Mouse (Mus musculus) left cerebral cortex, adult 9 months (tissue): ENCODE results near the gene Slc25a11.

Experiments
- DNase-seq, 2 experiments: peaks; one replicate each; pipeline ENCODE4 v3.0.0; 2022; ENCODE audit warnings: low spot score in 2 of 2

Slc25a11 gene

DNA sequence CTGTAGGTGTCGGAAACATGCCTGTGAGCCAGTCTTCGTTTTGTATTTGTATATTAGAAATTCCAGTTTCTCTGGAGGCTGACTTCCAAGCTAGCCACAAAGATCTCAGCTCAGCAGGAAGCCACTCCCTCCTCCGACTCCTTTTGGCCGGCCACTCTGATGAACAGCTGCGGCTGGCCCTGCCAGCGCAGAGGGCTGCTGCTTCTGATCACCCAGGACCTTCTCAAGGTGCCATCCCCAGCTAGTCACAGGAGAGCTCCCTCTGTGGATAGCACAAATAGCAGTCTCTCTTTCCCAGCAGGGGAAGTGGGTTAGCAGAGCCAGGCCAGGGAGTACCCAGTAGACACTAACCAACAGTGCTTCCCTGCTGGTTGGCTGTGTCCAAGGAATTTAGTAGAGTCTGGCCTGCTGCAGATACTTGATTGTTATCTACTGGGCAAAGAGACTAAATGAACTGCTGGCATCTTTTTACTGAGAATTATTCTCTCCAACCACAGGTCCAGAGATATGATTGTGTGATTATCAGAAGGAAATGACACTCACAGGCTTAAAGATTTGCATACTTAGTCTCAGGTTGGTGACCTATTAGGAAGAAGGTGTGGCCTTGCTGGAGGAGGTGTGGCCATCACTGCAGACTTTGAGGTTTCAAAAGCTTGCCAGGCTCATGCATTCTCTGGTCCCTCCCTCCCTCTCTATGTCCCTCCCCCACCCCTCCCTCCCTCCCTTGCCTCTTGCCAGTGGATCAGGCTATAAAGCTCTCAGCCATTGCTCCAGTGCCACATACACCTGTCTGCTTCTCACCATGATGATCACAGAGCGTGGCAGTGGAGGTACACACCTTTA, 25.1 kb downstream of the Slc25a11 start:
- no peak for DNase-seq

DNA sequence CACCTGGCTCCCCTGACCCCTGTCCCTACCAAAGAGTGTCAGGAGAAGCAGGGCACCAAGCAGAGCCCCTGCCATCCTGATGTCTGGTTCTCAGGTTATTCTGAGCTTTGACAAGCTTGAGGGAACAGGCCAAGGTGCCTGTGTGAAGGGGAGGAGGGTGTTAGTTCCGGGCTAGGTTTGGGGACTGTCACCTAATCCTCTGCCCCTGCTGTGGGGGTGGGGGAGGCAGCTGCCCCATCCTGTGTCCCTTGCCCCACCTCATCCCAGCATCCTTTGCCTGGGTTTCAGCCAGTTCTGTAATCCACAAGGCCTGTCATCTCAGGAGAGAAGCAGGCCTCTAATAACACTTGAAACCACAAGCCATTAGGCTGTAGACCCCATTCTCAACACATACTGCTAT, 28.2 kb downstream of the Slc25a11 start, which contains the start of gene Chrne:
Gene Chrne, minus strand, starts transcription at position 116 of the 400 bp plus-strand sequence.
- DNase-seq = no peak

DNA sequence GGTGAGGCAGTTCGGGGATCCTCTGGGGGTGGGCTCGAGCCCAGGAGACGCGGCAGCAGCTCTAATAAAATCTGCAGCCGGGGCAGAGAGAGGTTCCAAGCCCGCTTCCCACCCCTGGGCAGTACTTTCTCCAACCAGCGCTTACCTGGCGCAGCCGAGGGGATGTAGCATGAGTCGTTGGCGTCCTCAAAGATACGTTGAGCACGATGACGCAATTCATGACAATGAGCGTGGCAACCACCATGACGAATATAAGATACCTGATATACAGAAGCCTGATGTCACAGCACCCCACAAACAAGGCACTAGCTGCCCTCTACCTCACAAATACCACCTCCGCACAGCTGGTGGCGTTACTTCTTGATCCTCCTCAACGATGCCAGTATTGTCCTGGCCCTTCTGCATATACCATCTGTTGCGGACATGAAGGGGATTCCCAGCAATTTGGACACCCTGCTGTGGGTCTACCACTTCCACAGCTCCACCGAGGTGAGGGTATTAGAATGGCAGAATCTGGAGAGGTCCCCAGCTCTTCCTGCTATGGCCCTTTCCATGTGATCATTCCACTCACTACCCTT, 31.7 kb downstream of the Slc25a11 start, which contains the start of gene 4930544D05Rik:
Gene 4930544D05Rik, plus strand, starts transcription at position 333 of the 578 bp plus-strand sequence.
- DNase-seq = no peak

DNA sequence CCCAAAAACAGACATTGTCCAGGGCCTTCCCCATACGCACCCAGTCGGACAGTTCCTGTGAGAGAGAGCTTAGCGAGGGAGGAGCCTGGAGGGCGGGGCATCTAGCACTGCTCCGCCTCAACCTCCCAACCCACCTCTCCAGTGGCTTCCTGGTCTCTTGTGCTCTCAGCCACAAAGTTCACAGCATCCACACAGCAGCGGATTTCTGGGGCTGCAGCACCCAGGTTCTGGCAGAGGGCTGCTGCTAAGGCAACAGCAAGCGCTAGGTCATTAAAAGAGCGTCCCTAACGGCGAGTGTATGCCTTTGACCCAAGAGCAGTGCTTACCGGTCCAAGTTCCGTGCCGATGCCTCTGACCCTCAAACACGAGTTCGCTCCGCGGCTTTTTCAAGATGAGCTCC, 32.2 kb downstream of the Slc25a11 start:
- DNase-seq = peak in 1 of 2 experiments; percentile 32

DNA sequence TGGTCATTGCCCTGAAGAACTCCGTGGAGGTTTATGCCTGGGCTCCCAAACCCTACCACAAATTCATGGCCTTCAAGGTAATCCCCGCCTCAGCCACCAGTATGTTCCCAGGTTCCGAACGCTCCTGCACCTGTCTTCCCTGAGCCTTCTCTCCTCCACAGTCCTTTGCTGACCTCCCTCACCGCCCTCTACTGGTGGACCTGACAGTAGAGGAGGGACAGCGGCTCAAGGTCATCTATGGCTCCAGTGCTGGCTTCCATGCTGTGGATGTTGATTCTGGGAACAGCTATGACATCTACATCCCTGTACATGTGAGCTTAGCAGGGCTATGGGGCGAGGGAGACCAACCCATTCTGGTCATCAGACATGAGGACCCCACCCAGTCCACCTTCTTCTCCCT, 34.8 kb downstream of the Slc25a11 start:
- no peak for DNase-seq

DNA sequence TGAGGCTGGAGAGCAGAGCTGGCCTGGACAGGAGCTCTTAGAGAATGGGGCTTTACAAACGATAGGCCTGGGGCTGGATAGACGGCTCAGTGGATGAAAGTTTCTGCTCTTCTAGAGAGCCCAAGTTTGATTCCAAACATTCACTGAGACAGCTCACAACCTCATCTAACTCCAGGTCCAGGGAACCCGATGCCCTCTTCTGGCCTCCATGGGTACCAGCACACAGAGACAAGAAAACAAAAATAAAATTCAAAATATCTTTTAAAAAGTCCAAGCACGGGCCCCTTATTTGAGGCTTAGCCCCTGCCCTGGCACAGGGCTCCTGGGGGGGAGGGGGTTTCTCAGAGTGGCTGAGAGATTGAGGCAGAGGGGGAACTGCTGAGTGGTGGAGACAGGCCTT, 36.5 kb downstream of the Slc25a11 start:
- no peak for DNase-seq

DNA sequence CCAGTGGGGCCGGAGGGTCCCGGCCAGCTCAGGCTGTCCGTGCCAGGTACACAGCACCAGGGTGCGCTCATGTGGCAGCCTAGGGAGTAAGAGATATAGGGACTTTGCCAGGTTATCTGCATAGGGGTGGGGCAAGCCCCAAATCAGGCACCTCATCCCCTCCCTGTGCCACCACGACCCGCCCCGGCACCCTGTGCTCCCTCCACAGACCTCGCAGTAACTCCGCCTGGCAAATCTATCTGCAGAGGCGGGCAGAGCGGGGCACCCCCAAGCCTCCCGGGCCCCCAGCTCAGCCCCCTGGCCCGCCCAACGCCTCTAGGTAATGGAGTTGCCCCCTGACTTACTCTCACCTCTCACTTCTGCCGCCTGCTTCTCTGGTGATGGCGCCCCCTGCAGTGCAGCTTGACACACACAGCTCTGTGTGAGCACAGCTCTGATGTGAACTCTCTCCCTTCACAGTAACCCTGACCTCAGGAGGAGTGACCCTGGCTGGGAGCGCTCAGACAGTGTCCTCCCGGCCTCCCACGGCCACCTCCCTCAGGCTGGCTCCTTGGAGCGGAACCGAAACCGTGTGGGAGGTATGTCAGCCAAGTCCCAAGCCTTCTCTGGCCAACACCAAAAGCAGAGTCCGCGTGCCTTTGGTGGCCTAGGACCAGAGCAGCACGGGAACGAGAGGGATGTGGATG, 38.8 kb downstream of the Slc25a11 start:
- no peak for DNase-seq

DNA sequence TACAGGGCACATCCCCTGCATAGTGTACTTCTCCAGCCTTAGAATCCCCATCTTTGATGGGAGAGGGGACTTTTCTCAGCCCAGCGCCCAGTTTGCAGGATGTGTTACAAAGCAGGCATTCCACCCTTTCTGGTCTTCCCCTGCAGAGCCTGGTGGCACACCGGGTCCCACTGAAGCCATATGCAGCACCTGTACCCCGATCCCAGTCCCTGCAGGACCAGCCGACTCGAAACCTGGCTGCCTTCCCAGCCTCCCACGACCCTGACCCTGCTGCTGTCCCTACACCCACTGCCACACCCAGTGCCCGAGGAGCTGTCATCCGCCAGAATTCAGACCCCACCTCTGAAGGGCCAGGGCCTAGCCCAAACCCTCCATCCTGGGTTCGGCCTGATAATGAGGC, 39.7 kb downstream of the Slc25a11 start:
- DNase-seq = no peak

DNA sequence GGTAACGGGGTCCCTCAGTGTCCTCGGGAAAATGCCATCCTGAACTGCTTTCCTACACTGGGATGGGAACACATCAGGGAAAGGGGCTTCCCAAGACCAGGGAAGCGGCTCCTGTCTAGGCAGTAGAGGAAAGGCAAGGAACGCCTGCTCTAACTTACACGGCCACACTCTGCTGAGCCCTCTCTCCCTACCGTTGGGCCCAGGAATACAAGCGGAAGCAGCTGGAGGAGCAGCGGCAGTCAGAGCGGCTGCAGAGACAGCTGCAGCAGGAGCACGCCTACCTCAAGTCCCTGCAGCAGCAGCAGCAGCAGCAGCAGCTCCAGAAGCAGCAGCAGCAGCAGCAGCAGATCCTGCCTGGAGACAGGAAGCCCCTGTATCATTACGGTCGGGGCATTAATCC, 40.6 kb downstream of the Slc25a11 start:
- no peak for DNase-seq

DNA sequence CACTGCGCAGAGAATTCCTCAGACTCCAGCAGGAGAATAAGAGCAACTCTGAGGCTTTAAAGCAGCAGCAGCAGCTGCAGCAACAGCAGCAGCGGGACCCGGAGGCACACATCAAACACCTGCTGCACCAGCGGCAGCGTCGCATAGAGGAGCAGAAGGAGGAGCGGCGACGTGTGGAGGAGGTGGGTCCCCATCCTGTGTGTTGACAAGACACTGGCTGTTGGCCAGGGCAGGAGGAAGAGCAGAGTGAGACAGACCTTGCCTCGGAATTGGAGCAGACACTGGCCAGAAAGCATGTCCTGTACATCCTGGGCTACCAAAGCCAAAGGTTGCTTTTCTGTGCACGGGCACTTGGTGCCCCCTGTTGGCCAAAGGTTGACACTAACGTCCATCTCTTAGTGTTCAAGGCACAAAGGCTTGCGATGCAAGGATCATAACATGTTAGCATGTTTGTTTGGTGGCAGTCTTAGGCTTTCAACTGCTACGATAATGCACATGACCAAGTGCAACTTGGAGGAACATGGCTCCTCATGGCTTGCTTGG, 42.2 kb downstream of the Slc25a11 start:
- DNase-seq = peak; percentile 43 to 84

DNA sequence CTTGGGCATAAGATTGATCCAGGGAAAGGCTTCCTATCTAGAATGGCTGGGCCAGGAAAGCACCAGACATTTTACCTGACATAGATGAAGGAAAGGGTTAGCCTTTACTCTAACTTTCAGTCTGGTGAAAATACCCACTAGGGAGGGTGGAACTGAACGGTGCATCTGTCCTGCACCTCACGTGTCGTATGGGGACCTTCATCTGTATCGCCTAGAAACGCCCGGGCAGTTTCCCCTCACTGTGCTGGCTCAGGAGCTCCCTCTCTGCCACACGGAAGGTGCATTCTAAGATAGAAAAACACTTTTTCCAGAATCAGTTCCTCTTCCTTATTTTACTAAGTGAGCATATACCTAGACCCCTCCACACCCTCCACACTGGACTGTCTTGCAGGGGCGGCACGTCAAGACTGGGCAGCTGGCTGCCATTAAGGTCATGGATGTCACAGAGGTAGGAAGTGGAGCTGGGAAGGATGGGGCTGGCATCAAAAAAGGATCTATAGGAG, 48.8 kb downstream of the Slc25a11 start:
- no peak for DNase-seq

DNA sequence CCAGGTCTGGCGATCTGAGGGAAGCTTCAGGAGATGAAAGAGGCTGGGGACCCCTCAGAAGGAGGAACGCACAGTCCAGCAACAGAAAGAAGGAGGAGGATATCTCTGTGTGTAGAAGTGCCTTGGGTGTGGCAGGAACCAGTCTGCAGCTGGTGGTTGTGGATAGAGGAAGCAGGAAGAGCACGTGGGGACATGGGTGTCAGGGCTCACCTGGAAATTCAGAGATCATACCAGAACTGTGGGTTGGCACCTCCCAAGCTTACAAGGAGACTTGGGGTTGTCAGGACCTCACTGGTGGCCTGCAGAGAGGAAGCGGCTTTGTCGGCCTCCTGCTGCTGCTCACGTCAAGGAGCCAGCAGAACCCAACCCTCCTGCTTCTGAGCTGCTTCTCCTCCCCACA, 50.0 kb downstream of the Slc25a11 start:
- DNase-seq = no peak

DNA sequence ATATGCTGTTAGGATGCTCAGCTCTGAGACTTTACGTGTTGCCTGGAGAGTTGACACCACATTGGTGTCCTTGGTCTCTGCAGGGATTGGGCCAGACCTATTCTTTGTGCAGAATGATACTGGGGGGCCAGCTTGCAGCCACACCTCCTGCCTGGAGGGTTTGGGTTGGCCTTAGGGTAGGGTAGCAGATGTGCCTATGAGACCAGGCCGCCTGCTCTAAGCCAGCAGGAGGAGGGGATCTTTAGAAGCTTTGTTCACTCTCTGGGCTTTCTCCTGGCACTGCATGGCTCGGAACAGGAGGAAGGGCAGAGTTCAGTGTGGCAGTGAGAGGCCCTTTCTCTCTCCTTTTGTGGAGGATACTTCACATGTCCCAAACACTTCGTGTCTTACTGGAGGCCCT, 51.2 kb downstream of the Slc25a11 start:
- DNase-seq = no peak

DNA sequence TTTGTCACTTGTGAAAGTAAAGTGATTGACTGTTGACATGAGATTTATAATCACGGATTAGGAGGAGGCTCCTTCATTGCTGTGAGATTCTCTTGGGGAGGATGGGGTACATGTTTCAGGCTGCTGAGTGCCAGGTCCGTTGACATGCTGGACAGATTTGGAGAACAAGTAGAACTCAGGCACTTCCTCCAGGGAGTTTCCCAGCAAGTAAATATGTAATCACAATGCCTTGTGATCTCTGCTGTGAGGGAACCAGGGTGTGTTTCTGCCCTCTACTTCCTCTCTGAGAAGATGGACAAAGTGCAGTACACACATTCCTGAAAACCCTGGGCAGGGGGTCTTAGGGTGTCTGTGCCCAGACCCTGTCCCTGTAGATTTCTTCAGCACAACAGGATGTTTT, 51.6 kb downstream of the Slc25a11 start:
- no peak for DNase-seq

DNA sequence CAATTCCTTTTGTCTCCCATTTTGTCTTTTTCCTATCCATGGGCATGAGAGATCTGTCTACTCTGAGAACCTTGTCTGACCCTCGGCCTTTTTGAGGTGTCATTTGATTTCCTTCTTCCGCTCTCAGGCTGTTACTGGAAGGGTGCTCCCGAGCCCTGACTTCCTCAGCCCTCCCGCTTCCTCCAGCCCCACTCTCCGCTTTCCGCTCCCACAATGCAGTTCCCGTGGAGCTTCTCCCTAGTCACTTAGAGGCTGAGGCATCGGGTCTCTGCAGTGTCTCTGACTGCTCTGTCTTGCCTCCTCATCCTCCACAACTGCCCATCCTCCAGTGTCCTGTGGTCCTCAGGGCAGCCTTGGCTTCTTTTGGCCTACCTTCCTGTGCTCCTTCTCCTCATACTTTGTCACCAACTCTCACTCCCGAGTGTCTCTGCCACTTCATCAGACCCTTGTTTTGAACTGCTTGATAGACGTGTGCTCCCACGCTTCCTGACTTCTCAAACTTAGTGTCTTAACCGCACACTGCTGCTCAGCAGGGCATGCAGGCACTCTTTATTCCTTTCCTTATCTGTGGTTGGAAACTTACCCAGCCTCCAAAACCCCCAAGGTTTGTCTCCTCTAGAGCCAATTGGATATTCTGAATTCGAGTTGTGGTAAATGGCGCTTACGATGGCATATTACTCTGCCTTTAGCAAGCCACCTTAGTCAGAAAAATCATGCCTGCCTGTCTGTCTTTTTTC, 52.9 kb downstream of the Slc25a11 start:
- DNase-seq = no peak
